Mouse (Mus musculus): Measurements from ENCODE around the gene Gm38394. TPM values are rescaled to one million over a fixed set of nuclear protein-coding genes. Genes with fewer than 3 reads are reported as not detected.
A peak's percentile ranks its signal among the peaks of the same experiment; 100 is the strongest.
"Not testable (repeated sequence)": the region's sequence is repeated elsewhere in the genome, so short reads cannot be mapped to it uniquely, and the experiment has no call there.

Gene Gm38394
- polyA plus RNA-seq (2015; fragmentation: Nextera tagmentation; extraction: Ambion mirVana), result 2.4 and 2.7 TPM in 2 replicates

DNA sequence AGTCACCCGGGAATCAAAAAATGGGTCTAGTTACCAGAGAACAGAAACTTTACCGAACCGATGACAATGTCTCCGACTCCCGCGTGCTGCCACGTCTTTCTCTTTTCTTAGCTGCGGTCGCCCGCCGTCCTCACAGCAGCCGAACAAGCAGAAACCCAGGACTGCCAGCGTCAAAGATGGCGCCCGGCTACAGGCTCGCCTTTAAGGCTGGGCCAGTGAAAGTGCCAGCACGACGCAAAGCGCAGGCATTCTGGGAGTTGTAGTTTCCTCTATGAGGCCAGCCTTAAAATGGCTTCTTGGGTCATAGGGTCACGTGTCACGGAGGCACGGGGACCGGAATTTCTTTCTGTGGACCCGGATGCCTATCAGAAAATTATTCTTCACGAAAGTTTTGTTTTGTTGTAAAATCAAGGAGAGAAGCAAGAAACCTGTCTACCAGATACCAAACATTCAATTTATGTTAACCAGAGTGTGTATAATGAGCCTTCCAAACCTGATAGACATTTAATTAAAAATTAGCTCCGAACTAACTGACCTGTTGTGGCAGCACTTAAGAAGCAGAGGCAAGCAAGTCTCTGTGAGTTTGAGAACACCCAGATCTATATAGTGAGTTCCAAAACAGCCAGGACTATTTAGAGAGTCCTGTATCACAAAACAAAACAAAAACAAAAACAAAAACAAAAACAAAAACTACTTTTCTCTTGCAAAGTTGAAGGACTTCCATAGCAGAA is at the start of gene Gm38394:
TSS of gene Gm38394 (minus strand) at position 116 of the 731 bp plus-strand sequence.
- H3K4me2 ChIP-seq (replicated peaks; ENCODE audit: low read depth), result peak within 1 kb of the TSS; percentile 53
- H3K9ac ChIP-seq (ENCODE audit: low read length), result peak within 1 kb of the TSS; percentile 91
- peak; percentile 98 for ATAC-seq (ENCODE audit: low FRiP score, low TSS enrichment)
- H3K4me3 ChIP-seq (ENCODE audit: low read depth, low read length), result peak within 1 kb of the TSS; percentile 77
- H3K9me3 ChIP-seq (ENCODE audit: control insufficient read depth, low read length), result no peaks in the 10 kb centered on the region
- TF ChIP-seq EP300 (optimal IDR thresholded peaks at IDR 0.05), result no peak
- H3K27ac ChIP-seq (replicated peaks), result peak within 1 kb of the TSS; percentile 95
- peak; percentile 93 for DNase-seq (ENCODE audit: low spot score)
- WGBS, result 2% methylated on average over 26 of the region's 26 CpGs
- H3K27me3 ChIP-seq (ENCODE audit: control insufficient read depth, insufficient read depth, low read length), result no peaks in the 10 kb centered on the region
- H3K4me1 ChIP-seq (replicated peaks; ENCODE audit: control insufficient read depth, insufficient read depth), result 0 out of 2 replicates have a peak, but pooled peaks cover 3% of the 10 kb centered on the region
- H3K36me3 ChIP-seq (ENCODE audit: control insufficient read depth, insufficient read depth, low read length), result peaks cover 2% of the 10 kb centered on the region; the same call in 1 of the 2 replicates

GRCm38 (mm10) chr1:133710895-133711294 is 49.8 kb upstream of the Gm38394 start:
- H3K9me3 ChIP-seq (ENCODE audit: control insufficient read depth, low read length), result no peaks in the 10 kb centered on the region
- H3K27ac ChIP-seq (replicated peaks), result no peak overlapping the region
- no peak overlapping the region for H3K9ac ChIP-seq (ENCODE audit: low read length)
- TF ChIP-seq EP300 (optimal IDR thresholded peaks at IDR 0.05) (no peak), CTCF (IDR thresholded peaks at IDR 0.05; ENCODE audit: low read depth) (no peak)
- H3K36me3 ChIP-seq (ENCODE audit: control insufficient read depth, insufficient read depth, low read length), result peaks cover 5% of the 10 kb centered on the region; the same call in 1 of the 2 replicates
- H3K4me2 ChIP-seq (replicated peaks; ENCODE audit: low read depth), result no peak overlapping the region
- ATAC-seq (ENCODE audit: low FRiP score, low TSS enrichment) (no peak), DNase-seq (ENCODE audit: low spot score) (no peak)
- H3K4me1 ChIP-seq (replicated peaks; ENCODE audit: control insufficient read depth, insufficient read depth), result no peaks in the 10 kb centered on the region
- WGBS, result 71% methylated on average over 5 of the region's 6 CpGs
- no peak overlapping the region for H3K4me3 ChIP-seq (ENCODE audit: low read depth, low read length)
- H3K27me3 ChIP-seq (ENCODE audit: control insufficient read depth, insufficient read depth, low read length), result no peaks in the 10 kb centered on the region

GRCm38 (mm10) chr1:133709292-133709691 is 48.2 kb upstream of the Gm38394 start:
- no peak overlapping the region for H3K9ac ChIP-seq (ENCODE audit: low read length)
- DNase-seq (ENCODE audit: low spot score), result no peak
- H3K27ac ChIP-seq (replicated peaks), result no peak overlapping the region
- H3K36me3 ChIP-seq (ENCODE audit: control insufficient read depth, insufficient read depth, low read length), result peaks cover 5% of the 10 kb centered on the region; the same call in 1 of the 2 replicates
- 77% methylated on average over 3 of the region's 3 CpGs for WGBS
- H3K4me1 ChIP-seq (replicated peaks; ENCODE audit: control insufficient read depth, insufficient read depth), result no peaks in the 10 kb centered on the region
- no peaks in the 10 kb centered on the region for H3K27me3 ChIP-seq (ENCODE audit: control insufficient read depth, insufficient read depth, low read length)
- no peaks in the 10 kb centered on the region for H3K9me3 ChIP-seq (ENCODE audit: control insufficient read depth, low read length)
- no peak for ATAC-seq (ENCODE audit: low FRiP score, low TSS enrichment)
- H3K4me3 ChIP-seq (ENCODE audit: low read depth, low read length), result no peak overlapping the region
- TF ChIP-seq CTCF (IDR thresholded peaks at IDR 0.05; ENCODE audit: low read depth) (no peak), EP300 (optimal IDR thresholded peaks at IDR 0.05) (no peak)
- H3K4me2 ChIP-seq (replicated peaks; ENCODE audit: low read depth), result no peak overlapping the region

DNA sequence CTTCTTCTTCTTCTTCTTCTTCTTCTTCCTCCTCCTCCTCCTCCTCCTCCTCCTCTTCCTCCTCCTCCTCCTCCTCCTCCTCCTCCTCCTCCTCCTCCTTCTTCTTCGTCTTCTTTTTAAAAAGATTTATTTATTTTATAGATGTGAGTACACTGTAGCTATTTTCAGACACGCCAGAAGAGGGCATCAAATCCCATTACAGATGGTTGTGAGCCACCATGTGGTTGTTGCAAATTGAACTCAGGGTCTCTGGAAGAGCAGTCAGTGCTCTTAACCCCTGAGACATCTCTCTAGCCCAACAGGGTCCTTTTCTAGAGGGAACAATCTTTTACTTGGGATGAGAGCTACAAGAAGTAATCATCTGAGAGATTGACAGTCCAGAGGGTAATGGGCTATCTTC is 40.7 kb upstream of the Gm38394 start:
- not testable (repeated sequence) for H3K9ac ChIP-seq (ENCODE audit: low read length); H3K4me1 ChIP-seq (replicated peaks; ENCODE audit: control insufficient read depth, insufficient read depth); H3K9me3 ChIP-seq (ENCODE audit: control insufficient read depth, low read length); H3K4me3 ChIP-seq (ENCODE audit: low read depth, low read length); DNase-seq (ENCODE audit: low spot score); H3K27me3 ChIP-seq (ENCODE audit: control insufficient read depth, insufficient read depth, low read length); H3K4me2 ChIP-seq (replicated peaks; ENCODE audit: low read depth); H3K36me3 ChIP-seq (ENCODE audit: control insufficient read depth, insufficient read depth, low read length); ATAC-seq (ENCODE audit: low FRiP score, low TSS enrichment); H3K27ac ChIP-seq (replicated peaks)
- peak; percentile 70 for TF ChIP-seq CTCF (IDR thresholded peaks at IDR 0.05; ENCODE audit: low read depth)
- 9% methylated on average over 2 of the region's 2 CpGs for WGBS

GRCm38 (mm10) chr1:133697935-133698620 is 37.0 kb upstream of the Gm38394 start:
- Histone ChIP-seq H3K4me2 (replicated peaks; ENCODE audit: low read depth) (no peak overlapping the region), H3K36me3 (ENCODE audit: control insufficient read depth, insufficient read depth, low read length) (no peaks in the 10 kb centered on the region; the same call in 1 of the 2 replicates), H3K27ac (replicated peaks) (no peak overlapping the region), H3K4me1 (replicated peaks; ENCODE audit: control insufficient read depth, insufficient read depth) (peaks cover 15% of the 10 kb centered on the region), H3K4me3 (ENCODE audit: low read depth, low read length) (no peak overlapping the region), H3K27me3 (ENCODE audit: control insufficient read depth, insufficient read depth, low read length) (no peaks in the 10 kb centered on the region), H3K9ac (ENCODE audit: low read length) (no peak overlapping the region), H3K9me3 (ENCODE audit: control insufficient read depth, low read length) (no peaks in the 10 kb centered on the region)
- TF ChIP-seq CTCF (IDR thresholded peaks at IDR 0.05; ENCODE audit: low read depth), result no peak
- no peak for TF ChIP-seq EP300 (optimal IDR thresholded peaks at IDR 0.05)
- WGBS, result 93% methylated on average over 12 of the region's 12 CpGs
- ATAC-seq (ENCODE audit: low FRiP score, low TSS enrichment), result no peak
- DNase-seq (ENCODE audit: low spot score), result no peak

DNA sequence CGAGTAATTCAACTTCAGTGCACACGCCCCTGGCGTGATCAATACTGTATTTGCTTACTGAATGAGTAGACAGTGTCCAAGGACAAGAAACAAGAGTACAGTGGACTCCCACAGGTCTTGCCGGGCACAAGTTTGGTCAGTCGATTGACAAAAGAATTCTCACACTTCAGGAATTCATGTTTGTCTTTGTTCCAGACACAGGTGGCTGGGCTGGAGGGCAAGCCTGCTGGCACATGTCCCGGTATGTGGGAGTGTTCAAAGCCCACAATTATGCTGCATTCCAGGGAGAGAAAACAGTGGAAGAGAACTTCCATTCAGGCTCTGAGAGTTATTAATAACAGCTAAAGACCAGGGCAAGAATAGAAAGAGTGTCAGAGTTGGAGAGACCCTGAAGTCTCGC is 34.8 kb upstream of the Gm38394 start:
- 28% methylated on average over 7 of the region's 7 CpGs for WGBS
- ATAC-seq (ENCODE audit: low FRiP score, low TSS enrichment), result peak; percentile 69
- no peaks in the 10 kb centered on the region for H3K9me3 ChIP-seq (ENCODE audit: control insufficient read depth, low read length)

More for the DNA sequence above, 34.8 kb upstream of the Gm38394 start:
- TF ChIP-seq CTCF (IDR thresholded peaks at IDR 0.05; ENCODE audit: low read depth) (no peak), EP300 (optimal IDR thresholded peaks at IDR 0.05) (peak; percentile 73)
- no peak overlapping the region for H3K4me2 ChIP-seq (replicated peaks; ENCODE audit: low read depth)
- no peaks in the 10 kb centered on the region; the same call in 1 of the 2 replicates for H3K36me3 ChIP-seq (ENCODE audit: control insufficient read depth, insufficient read depth, low read length)
- H3K4me1 ChIP-seq (replicated peaks; ENCODE audit: control insufficient read depth, insufficient read depth), result peaks cover 15% of the 10 kb centered on the region
- no peak overlapping the region for H3K4me3 ChIP-seq (ENCODE audit: low read depth, low read length)
- peak overlapping the region; percentile 83 for H3K27ac ChIP-seq (replicated peaks)
- no peak overlapping the region for H3K9ac ChIP-seq (ENCODE audit: low read length)
- no peaks in the 10 kb centered on the region for H3K27me3 ChIP-seq (ENCODE audit: control insufficient read depth, insufficient read depth, low read length)
- DNase-seq (ENCODE audit: low spot score), result peak; percentile 87

Measured in stomach, postnatal 0 days (tissue).